Mouse (Mus musculus) spleen, postnatal 4 days (tissue): ENCODE data around the gene Cdkal1.

ENCODE experiments used
- DNase-seq, 2 experiments: peaks; one replicate each; pipeline ENCODE4 v3.0.0; 2022; ENCODE audit warnings: low spot score in 2 of 2

Gene Cdkal1

DNA sequence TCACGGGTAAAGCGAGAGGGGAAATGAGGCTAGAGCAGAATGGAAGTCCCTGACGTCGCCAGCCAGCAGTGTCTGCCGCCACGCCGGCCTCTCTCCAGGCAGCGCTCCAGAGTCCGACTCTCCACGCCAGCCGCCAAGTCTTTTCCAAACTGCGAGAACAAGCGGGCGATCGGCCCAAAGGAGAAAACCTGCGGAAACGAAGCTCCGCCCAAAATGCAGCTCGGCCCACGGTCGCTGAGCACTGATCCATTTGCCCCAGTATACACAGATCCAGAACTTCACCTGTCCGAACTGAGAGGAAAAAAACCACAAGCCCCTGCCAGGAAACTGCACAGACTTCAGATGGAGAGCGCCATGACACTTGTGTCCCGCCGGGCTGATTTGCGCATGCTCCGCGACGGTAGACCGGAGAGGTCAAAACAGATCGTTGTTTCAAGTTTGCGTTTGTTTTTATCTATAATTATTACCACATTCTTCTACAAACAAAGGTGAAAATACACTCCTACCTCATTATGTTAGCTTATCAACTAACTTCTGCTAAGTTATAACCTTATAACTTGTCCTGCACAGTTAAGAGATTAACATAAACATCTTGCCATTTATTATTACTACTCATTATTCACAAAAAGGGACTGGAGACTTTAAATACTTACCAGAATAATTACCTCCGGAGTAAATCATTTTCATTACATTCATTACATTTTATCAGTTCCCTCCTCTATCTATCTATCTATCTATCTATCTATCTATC, at the start of gene Cdkal1:
TSS of gene Cdkal1 (minus strand) at position 394 of the 751 bp plus-strand sequence.
- DNase-seq, result peak; percentile 77 to 89

DNA sequence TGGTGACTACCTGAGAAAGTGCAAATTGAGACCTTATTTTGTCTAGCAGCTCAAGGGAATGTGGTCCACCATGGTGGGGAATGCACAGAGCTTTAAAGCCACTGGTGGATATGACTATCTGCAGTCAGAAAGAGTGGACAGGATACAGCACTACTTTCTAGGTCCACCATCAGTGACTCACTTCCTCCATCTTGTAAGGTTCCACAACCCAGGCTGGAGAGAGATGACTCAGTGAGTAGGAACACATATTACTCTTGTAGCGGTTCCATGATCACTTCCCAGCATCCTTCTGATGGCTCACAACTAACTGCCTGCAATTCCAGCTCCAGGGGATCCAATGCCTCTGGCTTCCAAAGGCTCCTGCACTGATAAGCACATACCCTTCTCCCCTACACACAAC, 47.9 kb upstream of the Cdkal1 start:
- DNase-seq, result peak in 1 of 2 experiments; percentile 22

DNA sequence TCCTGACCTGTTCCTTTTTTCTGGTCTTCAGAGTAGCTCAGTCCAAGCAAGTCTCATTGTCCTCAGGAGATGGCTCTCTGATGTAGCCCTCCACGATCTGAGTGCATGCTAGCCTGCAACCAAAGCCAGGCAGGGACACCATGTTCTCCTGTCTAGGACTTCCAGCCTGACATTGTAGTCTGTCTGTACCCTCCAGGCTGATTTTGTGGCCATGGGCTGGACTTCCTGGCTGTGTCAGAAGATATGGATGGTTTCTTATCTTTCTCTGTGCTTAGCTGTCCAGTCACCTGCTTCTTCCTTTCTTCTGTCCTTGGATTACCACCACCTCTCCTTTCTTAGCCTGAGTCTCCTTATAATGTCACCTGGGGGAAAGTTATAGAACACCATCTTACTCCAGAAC, 47.2 kb upstream of the Cdkal1 start:
- DNase-seq, result peak in 1 of 2 experiments; percentile 44

DNA sequence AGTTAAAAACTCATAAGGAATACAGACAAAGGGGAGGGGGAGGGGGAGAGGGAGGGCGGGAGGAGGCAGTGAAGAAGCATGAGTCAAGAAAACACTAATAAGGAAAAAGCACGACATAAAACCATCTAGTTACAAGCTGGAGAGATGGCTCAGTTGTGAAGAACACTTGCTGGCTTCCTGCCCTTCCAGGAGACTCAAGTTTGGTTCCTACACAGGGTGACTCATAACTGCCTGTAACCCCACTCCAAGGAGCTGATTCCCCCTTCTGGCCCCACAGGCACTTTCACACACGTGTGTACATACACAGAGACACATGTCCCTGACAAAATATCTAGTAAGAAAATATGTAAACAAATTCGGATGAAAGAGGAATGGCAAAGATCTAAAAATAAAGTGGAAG, 46.2 kb upstream of the Cdkal1 start:
- DNase-seq, result peak in 1 of 2 experiments; percentile 18

DNA sequence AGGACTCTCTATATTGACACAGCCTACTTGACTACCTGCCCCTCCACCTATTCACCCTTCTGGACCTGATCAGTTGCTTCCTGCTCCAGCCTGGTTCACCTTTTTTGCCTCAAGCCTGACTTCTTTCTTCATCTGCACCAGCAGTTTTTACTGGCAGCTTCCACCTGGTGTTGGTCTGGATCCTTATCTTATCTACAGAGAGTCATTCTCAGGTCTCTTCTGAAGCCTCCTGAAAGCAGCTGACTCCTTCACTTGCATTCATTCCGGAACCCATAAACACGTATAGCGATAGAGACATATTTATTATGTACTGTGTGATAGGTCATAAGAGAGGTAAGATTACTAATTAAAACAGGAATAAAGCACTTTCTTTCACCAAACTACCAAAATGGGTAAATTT, 11.3 kb upstream of the Cdkal1 start:
- DNase-seq, result no peak

DNA sequence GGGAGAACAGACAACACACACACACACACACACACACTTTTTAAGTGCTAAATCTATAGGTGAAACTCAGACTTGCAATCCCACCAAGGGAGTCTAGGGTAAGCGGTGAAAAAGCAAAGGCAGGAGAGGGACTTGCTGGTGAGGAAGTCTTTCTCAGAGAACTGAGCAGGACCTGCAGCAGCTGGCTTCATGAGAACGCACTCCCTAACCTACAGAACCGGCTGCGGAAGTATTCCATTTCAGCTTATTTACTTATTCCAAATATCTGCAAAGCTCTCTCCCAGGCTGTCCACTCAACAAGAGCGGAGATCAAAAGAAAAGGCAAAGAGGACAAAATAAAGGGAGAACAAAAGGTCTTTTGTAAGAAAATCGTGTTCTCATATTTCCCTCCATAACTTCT, 8.9 kb upstream of the Cdkal1 start:
- no peak for DNase-seq

DNA sequence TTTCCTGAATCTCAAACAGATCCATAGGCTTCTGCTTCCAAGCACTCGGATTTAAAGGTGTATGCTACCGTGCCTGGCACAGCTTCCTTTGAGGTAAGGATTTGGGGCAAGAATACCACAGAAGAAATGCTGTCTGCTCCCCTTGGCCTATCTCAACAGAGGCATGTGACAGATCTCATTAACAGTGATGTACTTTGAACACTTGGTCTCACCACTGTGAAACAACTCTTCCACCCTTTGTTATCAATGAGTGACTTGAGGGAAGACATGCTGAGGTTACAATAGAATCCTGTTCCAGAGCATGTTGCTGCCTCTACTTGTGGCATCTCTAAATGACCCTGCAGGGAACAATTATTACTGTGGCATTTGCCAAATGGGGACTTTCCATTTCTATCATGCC, 4.6 kb upstream of the Cdkal1 start:
- no peak for DNase-seq

DNA sequence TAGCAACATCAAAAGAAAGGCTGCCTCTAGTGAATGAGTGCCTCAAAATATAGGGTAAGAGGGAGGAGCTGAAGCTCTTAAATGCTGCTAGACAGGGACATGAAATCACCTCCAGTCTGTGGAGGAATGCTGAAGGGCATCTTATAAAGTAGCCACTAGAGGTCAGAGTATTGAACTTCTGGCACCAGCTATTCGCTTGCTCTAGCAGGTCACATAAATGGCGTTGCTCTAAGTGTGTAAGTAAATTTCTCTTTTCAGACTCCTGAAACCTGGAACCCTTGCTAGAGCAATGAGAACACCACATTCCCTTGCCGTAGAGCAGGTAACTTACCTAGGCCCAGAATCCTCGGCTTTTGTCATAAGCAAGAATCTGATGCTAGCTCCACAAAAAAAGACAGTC, 2.0 kb upstream of the Cdkal1 start:
- DNase-seq, result peak in 1 of 2 experiments; percentile 13

DNA sequence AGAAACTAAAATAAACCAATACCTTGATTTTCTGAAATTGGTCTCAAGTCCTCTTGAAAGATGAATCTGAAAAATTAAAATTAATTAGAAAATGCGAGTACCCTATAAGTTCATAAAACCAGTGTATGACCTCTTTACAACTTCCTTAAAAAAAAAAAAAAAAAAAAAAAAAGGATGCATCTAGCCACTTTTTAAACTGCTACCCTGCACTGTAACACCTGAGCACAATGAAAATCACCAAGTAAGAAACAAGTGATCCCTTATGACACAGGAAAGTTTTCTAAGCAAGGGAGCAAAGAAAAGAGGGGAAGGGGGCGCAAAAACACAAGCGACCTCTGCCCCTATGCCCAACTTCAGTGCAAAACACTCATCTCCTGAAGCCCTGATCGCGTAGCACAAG, 598 bp downstream of the Cdkal1 start:
- DNase-seq, result no peak

DNA sequence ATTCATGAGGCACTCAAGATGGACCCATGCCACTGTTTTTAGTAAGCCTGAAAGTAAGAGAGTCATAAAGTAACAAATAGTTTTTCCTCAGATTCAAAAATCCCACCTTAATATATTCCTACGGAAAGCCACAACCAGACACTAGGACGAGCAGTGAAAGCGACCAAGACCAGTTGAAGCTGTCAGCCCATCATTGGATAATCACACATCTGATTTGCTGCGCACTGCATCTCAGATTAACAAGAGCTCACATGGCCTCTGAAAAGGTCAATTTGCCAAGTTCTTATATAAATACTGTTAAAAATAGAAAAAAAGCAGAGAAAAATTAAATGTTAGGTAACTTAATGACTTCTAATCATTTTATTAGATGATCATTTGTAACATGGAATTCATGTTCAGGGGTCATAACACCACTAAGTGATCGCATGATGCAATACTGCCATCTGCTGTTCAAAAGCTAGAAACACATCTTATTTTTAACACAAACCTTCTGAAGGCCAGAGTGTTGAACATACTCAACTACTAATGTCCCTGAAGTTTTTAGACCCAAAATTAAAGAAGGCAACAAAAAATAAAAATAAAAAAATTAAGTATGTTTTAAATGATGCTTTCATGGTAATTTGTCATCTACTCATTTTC, 16.9 kb downstream of the Cdkal1 start:
- DNase-seq, result no peak

DNA sequence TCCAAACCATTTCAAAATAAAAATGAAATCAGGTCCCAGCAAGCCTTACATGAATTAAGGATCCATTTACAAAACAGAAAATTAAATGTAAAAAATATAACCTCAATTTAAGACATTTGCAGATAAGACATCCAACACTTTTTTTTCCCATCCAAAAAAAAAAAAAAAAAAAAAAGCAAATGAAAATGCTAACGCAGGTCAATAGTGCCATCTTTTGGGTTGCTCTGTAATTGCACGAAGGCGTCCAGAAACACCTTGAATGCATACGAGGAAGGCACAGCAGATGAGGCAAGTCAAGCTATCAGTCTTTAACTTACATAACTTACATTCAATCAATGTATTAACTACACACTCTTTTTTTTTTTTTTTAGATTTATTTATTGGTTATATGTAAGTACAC, 20.3 kb downstream of the Cdkal1 start:
- peak in 1 of 2 experiments; percentile 17 for DNase-seq

DNA sequence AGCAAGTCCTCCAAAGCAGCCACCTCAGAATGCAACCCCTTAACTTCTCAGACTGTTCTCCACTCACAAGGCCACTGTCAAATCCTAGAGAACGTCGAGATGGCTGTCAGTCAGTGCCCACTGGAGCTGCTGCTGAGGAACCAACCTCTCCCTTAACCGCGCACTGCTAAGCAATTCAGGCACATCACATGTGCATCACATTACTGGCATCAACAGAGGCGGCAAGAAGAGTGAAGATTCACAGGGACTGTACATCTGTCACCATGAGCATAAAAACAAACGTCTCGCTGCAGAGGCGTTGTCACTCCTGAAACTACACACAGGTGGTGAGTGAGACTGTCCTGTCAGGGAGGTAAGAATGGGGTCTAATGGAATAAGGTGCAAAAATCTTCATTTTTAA, 21.7 kb downstream of the Cdkal1 start:
- DNase-seq, result no peak

DNA sequence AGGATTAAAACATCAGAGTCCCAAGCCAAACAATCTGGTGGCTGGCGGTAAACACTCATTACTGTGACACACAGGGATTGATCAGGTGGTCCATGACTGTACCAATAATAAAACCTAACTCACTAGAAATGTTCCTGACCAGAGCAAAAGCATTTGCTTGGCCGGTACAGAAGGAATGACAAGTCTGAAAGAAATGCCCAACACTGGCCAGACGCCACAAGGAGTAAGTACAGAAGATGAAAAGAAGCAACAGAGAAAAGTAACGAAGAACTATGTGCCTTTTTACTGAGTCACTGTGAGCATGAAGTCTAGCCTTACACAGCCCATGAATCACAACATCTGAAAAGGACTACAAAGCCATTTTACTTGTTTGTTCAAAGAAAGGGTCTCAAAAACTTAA, 24.3 kb downstream of the Cdkal1 start:
- DNase-seq, result no peak

DNA sequence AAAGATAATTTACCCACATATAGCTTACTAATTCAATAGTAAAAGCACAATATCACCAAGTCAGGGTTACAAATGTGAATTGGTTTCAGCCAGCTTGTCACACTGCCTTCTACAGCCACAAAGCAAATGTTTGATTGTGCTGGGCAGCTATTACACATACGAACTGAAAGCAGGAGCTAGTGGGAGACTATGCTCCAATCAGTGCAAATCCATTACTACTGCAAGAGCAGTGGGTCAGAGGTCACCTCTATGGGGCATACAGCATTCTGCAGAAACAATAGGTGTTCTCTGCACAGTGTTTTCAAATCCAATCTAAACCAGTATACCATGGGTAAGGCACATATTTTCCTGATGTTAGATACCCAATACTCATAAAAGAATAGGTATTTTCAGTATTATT, 27.4 kb downstream of the Cdkal1 start:
- no peak for DNase-seq

DNA sequence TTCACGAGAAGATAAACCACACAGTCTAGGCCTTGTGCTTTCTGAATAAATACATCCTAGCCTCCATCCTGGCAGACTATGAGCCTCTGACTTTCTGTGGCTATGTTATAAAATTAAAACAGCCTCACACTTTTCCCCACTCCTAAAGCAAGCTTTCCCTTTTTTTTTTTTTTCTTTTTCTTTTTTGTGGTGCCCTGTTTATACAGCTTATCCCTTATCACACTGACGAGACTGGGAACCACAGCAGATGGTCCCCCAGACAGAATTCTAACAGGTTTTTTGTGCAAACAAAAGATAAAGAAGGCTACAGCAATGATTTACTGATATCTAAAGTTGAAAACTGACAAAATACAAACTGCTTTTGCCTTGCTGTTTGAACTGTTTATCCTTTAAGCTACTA, 29.0 kb downstream of the Cdkal1 start:
- DNase-seq, result no peak

DNA sequence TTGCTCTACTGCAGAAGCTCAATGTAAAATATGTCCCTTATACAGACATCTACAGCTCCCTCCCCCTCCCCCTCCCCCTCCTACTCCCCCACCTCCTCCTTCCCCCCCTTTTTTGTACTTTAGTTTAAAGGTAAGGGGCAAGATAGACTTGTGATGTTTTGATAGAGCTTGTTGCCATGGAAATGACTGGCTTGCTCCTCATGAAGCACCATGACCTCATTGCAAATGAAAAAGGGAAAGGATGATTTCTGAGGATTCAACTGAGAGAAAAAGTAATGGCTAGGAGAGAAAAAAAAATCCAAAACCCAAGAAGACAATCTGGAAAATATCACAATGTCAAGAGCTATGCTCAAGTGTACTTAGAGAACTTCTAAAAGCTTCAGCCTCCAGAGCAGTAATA, 29.4 kb downstream of the Cdkal1 start:
- no peak for DNase-seq

DNA sequence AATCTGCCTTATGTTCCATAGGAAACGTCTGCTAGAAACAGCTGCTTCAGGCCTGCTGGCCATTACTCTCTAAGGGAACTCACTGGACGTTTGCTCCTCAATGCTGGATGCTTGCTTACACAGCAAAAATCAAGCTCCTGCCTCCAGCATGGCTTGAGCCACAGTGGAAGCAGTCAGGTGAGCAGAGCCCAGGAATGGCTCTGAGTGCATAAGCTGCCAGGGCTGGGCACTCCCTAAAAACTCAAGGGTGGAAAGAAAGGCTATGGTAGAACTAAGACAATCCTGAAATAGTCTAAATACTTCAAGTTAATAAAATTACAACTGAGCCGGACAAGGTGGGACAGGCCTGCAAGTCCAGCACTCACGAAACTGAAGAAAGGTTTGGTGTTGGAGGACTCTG, 30.7 kb downstream of the Cdkal1 start:
- DNase-seq, result no peak

DNA sequence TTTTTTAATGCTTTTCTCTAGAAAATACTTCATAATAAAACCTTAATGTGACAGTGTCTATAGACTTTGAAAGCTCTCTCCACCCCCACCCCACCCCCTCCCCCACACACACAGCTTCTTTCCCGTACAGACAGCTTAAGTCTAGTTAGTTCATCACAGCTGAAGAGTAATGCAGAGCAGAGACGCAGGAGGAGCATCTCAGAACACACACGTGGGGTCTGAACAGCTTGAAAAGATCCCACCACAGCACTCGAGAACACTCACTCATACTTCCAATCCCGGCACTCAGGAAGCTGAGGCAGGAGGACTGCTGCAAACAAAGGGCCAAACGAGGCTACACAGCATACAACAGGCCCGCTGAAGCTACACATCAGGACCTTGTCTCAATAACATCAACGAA, 31.1 kb downstream of the Cdkal1 start:
- DNase-seq, result no peak

DNA sequence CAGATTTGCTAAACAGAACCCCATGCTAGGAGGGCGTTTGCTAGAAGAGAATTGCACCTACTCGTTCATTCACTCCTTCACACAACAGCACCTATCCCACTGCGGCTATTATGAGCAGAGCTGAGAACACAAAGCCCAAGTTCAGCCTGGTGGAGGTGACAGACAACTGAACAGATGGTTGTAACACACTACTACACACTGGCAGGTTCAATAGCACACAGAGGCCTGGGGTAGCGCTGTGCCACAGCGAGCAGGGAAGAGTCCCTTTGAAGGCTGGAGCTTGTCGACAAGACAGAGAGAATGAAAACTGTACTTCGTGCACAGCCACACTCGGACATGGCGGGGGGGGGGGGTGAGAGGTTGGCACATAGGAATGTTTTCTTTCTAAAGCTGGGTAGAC, 31.6 kb downstream of the Cdkal1 start:
- no peak for DNase-seq

DNA sequence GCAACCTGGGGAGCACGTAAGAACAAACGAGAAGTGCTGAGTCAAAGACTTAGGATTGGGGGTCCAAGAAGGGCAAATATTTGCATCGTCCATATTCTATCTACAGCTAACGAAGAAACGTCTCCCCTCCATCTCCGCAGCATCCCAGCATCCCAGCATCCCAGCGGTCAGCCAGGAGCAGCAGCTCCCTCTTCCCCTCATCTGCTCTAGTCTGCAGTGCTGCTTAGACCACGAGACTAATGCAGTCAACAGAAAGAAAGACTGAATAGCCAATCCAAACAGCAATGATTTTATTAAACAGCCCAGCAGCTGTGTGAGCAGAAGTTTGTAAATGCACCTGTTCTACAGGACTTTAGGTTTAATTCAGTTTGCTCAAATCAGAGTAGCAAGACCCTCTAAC, 32.0 kb downstream of the Cdkal1 start:
- DNase-seq, result no peak

DNA sequence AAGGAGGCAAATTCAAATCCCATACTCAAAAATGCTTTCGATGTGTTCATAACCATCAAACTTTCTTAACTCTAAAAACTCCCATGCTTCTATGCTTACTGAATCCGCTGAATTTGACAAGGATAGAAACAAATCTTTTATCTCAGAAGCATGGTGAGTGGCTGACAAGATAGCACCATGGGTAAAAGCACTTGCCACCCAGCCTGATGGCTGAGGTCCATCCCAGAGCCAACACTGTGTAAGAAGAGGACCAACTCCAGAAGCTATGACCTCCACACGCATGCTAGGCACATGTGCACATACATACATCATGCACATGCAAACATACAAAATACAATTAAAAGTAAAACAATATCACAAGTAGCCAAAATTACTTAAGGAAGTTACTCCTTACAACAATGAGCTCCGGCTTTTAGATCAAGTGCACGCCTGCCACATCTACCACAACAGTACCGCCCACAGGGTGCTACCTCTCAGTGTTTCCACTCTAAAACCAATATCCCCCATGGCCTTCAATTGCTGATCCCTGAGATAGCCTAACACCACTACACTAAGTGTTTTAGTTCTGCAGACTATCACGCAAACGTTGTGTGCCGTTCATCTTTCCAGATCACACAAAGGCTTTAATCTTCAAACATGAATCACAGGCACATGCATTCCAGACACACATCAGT, 35.4 kb downstream of the Cdkal1 start:
- no peak for DNase-seq

DNA sequence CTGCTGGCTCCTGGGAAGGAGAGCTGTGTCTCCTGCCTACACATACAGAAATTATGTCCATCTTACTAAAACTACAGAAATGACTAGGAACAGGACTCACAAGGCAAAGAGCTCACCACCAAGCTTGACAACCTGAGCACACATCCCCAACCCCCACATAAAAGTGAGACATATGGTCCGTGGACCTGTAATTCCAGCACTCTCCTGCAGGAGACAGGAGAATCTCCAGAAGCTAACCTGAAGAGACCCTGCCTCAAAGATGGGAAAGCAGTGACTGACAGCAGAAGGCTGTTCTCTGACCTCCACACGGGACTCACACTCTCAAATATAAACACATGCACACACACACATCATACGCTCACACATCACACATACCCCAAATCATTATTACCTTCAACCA, 36.3 kb downstream of the Cdkal1 start:
- DNase-seq, result no peak

DNA sequence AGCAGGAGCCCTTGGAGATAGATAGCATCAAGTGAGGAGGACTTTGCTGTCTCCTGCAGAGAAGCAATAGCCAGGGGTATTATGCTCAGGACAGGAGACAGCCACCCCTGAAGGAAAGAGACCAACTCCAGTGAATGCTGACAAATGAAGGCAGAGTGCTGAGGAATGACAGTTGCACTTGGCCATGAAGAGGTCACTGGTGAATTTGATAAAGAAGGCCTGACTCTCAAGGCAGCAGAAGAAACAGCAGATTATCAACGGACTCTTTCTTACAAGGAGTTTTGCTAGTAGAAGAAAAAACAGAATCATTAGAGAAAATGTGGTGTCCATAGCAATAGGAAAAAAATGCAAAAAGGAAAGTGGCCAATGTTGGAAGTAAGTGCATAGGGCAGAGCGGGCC, 37.2 kb downstream of the Cdkal1 start:
- DNase-seq, result no peak
